Mouse (Mus musculus): ENCODE data around the gene Olfr922. TPM values are rescaled to one million over a fixed set of nuclear protein-coding genes. Genes with fewer than 3 reads are reported as not detected.

Olfr922 gene
- polyA plus RNA-seq (2017; shearing (Covaris generic)), result not detected

GRCm38 (mm10) chr9:38814314-38814713 lies at the start of gene Olfr922:
Gene Olfr922 (plus strand): TSS chr9:38814614.
- ATAC-seq, result no peak

- no peak for ATAC-seq
These were observed 41.6 kb upstream of the Olfr922 start, which contains the start of gene Olfr921 for GRCm38 (mm10) chr9:38772768-38773167. Gene Olfr921 (plus strand): TSS chr9:38773068.

GRCm38 (mm10) chr9:38792689-38793088 lies 21.7 kb upstream of the Olfr922 start:
- ATAC-seq, result no peak

- no peak for ATAC-seq
These were observed 8.7 kb upstream of the Olfr922 start for GRCm38 (mm10) chr9:38805696-38806095.

GRCm38 (mm10) chr9:38815458-38815986 lies 1.1 kb downstream of the Olfr922 start:
- no peak for ATAC-seq

- ATAC-seq, result no peak
These were observed 11.8 kb downstream of the Olfr922 start, which contains the start of gene Olfr923 for GRCm38 (mm10) chr9:38826245-38826644. Gene Olfr923 (plus strand): TSS chr9:38826545.

GRCm38 (mm10) chr9:38833027-38833426 lies 18.6 kb downstream of the Olfr922 start:
- ATAC-seq, result no peak

GRCm38 (mm10) chr9:38844149-38844548 lies 29.7 kb downstream of the Olfr922 start, which contains the start of gene Olfr924:
Gene Olfr924 (plus strand): TSS chr9:38844449.
- no peak for ATAC-seq

- no peak for ATAC-seq
These were observed 40.3 kb downstream of the Olfr922 start, which contains the start of gene Olfr26 for GRCm38 (mm10) chr9:38854760-38855159. Gene Olfr26 (plus strand): TSS chr9:38855060.

Other genes with a start within 250 kb of the Olfr922 start
- under 1 TPM in 1 of 3 experiments, not detected in 2; 0.10 TPM for gene Olfr912, start 234.4 kb upstream of the Olfr922 start, polyA plus RNA-seq (2017; shearing (Covaris generic))
- not detected for gene Olfr913, start 221.9 kb upstream of the Olfr922 start, polyA plus RNA-seq (2017; shearing (Covaris generic))
- not detected for gene Olfr914, start 209.5 kb upstream of the Olfr922 start, polyA plus RNA-seq (2017; shearing (Covaris generic))
- gene Olfr916, start 154.7 kb upstream of the Olfr922 start, polyA plus RNA-seq (2017; shearing (Covaris generic)), result not detected
- not detected for gene Olfr917, start 148.8 kb upstream of the Olfr922 start, polyA plus RNA-seq (2017; shearing (Covaris generic))
- gene Olfr918, start 140.0 kb upstream of the Olfr922 start, polyA plus RNA-seq (2017; shearing (Covaris generic)), result not detected
- gene Olfr919, start 110.9 kb upstream of the Olfr922 start, polyA plus RNA-seq (2017; shearing (Covaris generic)), result not detected
- 10 to 100 TPM; 25.7 to 35.0 (median 26.6) TPM for gene Vwa5a, start 96.3 kb upstream of the Olfr922 start, polyA plus RNA-seq (2017; shearing (Covaris generic))
- gene Olfr920, start 62.3 kb upstream of the Olfr922 start, polyA plus RNA-seq (2017; shearing (Covaris generic)), result under 1 TPM in 2 of 3 experiments, not detected in 1; 0.39 to 0.44 TPM
- not detected for gene Olfr921, start 41.5 kb upstream of the Olfr922 start, polyA plus RNA-seq (2017; shearing (Covaris generic))
- gene Olfr923, start 11.9 kb downstream of the Olfr922 start, polyA plus RNA-seq (2017; shearing (Covaris generic)), result under 1 TPM in 1 of 3 experiments, not detected in 2; 0.19 TPM
- not detected for gene Olfr924, start 29.8 kb downstream of the Olfr922 start, polyA plus RNA-seq (2017; shearing (Covaris generic))
- gene Olfr26, start 40.4 kb downstream of the Olfr922 start, polyA plus RNA-seq (2017; shearing (Covaris generic)), result not detected
- gene Olfr926, start 62.5 kb downstream of the Olfr922 start, polyA plus RNA-seq (2017; shearing (Covaris generic)), result not detected
- not detected for gene Olfr930, start 115.2 kb downstream of the Olfr922 start, polyA plus RNA-seq (2017; shearing (Covaris generic))
- not detected for gene Olfr933, start 157.7 kb downstream of the Olfr922 start, polyA plus RNA-seq (2017; shearing (Covaris generic))
- gene Olfr934, start 173.7 kb downstream of the Olfr922 start, polyA plus RNA-seq (2017; shearing (Covaris generic)), result not detected
- gene Olfr935, start 185.1 kb downstream of the Olfr922 start, polyA plus RNA-seq (2017; shearing (Covaris generic)), result not detected
- not detected for gene Olfr146, start 208.8 kb downstream of the Olfr922 start, polyA plus RNA-seq (2017; shearing (Covaris generic))